7 mouse cellular contexts compared by ENCODE assay signal in genomic region chr9:41580611-41581041, GRCm38 (mm10).
A peak's percentile ranks its signal among the peaks of the same experiment; 100 is the strongest.
DNase-seq lines count a peak whose midpoint lies in the region; ATAC-seq and TF ChIP-seq lines count a peak whose summit lies in the region.

No protein-coding gene starts in this region.

- peak overlapping the region; percentile 99 for H3K4me3 ChIP-seq in cortical plate, adult 2 months (ENCODE audit: insufficient read depth, low read length)
- peak overlapping the region; percentile 85 for H3K4me3 ChIP-seq in intestine, embryonic 14.5 days (ENCODE audit: low read depth, low read length)
- peak overlapping the region; percentile 66 for H3K4me3 ChIP-seq in limb, embryonic 13.5 days
- peak overlapping the region; percentile 66 for H3K4me3 ChIP-seq in midbrain, postnatal 0 days (ENCODE audit: low read depth, low read length)

- peak; percentile 83 for DNase-seq in adrenal gland, adult 2 months
- peak; percentile 53 for DNase-seq in gastrocnemius, postnatal 10 days
- peak; percentile 82 for DNase-seq in intestine, embryonic 14.5 days (ENCODE audit: low spot score)
- peak; percentile 92 for DNase-seq in midbrain, postnatal 0 days (ENCODE audit: low spot score)
- DNase-seq in testis, postnatal 14 days (ENCODE audit: low spot score): peak; percentile 61

- peak; percentile 67; the same call in 1 of the 2 replicates for ATAC-seq in intestine, embryonic 14.5 days (replicated peaks; ENCODE audit: low FRiP score, low TSS enrichment, low read depth)
- ATAC-seq in limb, embryonic 13.5 days (ENCODE audit: low FRiP score, low read depth): peak; percentile 52
- peak; percentile 62 for ATAC-seq in midbrain, postnatal 0 days (ENCODE audit: low FRiP score)

- peaks cover 3% of the 10 kb centered on the region for H3K4me1 ChIP-seq in cortical plate, adult 2 months (ENCODE audit: control insufficient read depth, insufficient read depth, low read length)
- H3K4me1 ChIP-seq in intestine, embryonic 14.5 days (replicated peaks; ENCODE audit: control insufficient read depth, insufficient read depth, low read length): peaks cover 4% of the 10 kb centered on the region; the same call in 1 of the 2 replicates
- H3K4me1 ChIP-seq in limb, embryonic 13.5 days: peaks cover 35% of the 10 kb centered on the region
- peaks cover 9% of the 10 kb centered on the region; the same call in 1 of the 2 replicates for H3K4me1 ChIP-seq in midbrain, postnatal 0 days (ENCODE audit: insufficient read depth, low read length)

- WGBS in intestine, embryonic 14.5 days: under 1% methylated on average over 13 of the region's 13 CpGs
- WGBS in limb, embryonic 13.5 days: 0% methylated on average over 13 of the region's 13 CpGs
- WGBS in midbrain, postnatal 0 days: under 1% methylated on average over 13 of the region's 13 CpGs

- H3K27ac ChIP-seq in cortical plate, adult 2 months (ENCODE audit: insufficient read depth, low read length): peak overlapping the region; percentile 47
- peak overlapping the region; percentile 94 for H3K27ac ChIP-seq in intestine, embryonic 14.5 days (ENCODE audit: low read depth)
- peak overlapping the region; percentile 100 for H3K27ac ChIP-seq in limb, embryonic 13.5 days
- H3K27ac ChIP-seq in midbrain, postnatal 0 days (ENCODE audit: low read depth, low read length): peak overlapping the region; percentile 98

- peak overlapping the region; percentile 93 for H3K9ac ChIP-seq in intestine, embryonic 14.5 days (ENCODE audit: low read length)
- peak overlapping the region; percentile 93 for H3K9ac ChIP-seq in limb, embryonic 13.5 days
- peak overlapping the region; percentile 99 for H3K9ac ChIP-seq in midbrain, postnatal 0 days (replicated peaks; ENCODE audit: low read length, poor library complexity, severe bottlenecking)

- no peak for TF ChIP-seq CTCF in cortical plate, adult 2 months (IDR thresholded peaks at IDR 0.05; ENCODE audit: extremely low read depth, insufficient read depth, low read length)
- TF ChIP-seq CTCF in midbrain, postnatal 0 days (IDR thresholded peaks at IDR 0.05): 0 out of 2 replicates have a peak, but pooled peaks have one; percentile 3

- no peaks in the 10 kb centered on the region for H3K27me3 ChIP-seq in intestine, embryonic 14.5 days (replicated peaks; ENCODE audit: control insufficient read depth, insufficient read depth, low read length)
- no peaks in the 10 kb centered on the region for H3K27me3 ChIP-seq in limb, embryonic 13.5 days
- no peaks in the 10 kb centered on the region for H3K27me3 ChIP-seq in midbrain, postnatal 0 days (ENCODE audit: insufficient read depth, low read length)

- peak; percentile 69 for TF ChIP-seq POLR2A in cortical plate, adult 2 months (IDR thresholded peaks at IDR 0.05; ENCODE audit: extremely low read depth, insufficient read depth, low read length)

- H3K36me3 ChIP-seq in intestine, embryonic 14.5 days (ENCODE audit: control insufficient read depth, insufficient read depth, low read length): no peaks in the 10 kb centered on the region
- peaks cover under 1% of the 10 kb centered on the region; the same call in 1 of the 2 replicates for H3K36me3 ChIP-seq in limb, embryonic 13.5 days
- H3K36me3 ChIP-seq in midbrain, postnatal 0 days (ENCODE audit: insufficient read depth, low read length): no peaks in the 10 kb centered on the region

- peak overlapping the region; percentile 56 for H3K4me2 ChIP-seq in intestine, embryonic 14.5 days (ENCODE audit: low read length)
- peak overlapping the region; percentile 62 for H3K4me2 ChIP-seq in limb, embryonic 13.5 days (replicated peaks)
- H3K4me2 ChIP-seq in midbrain, postnatal 0 days (ENCODE audit: low read depth, low read length, poor library complexity, severe bottlenecking): peak overlapping the region; percentile 68

- H3K9me3 ChIP-seq in intestine, embryonic 14.5 days (ENCODE audit: control insufficient read depth, low read length): no peaks in the 10 kb centered on the region
- no peaks in the 10 kb centered on the region for H3K9me3 ChIP-seq in limb, embryonic 13.5 days
- H3K9me3 ChIP-seq in midbrain, postnatal 0 days (ENCODE audit: low read length): no peaks in the 10 kb centered on the region

Comparison
In these comparisons a context has a peak if more than half of its experiments do, and no peak if none do; other contexts are left out.
1. Peak in every context shown above with its lines: DNase-seq, ATAC-seq, H3K4me3 ChIP-seq and H3K27ac ChIP-seq.
2. H3K27ac ChIP-seq: peak in every context shown above with its lines; median percentile 100 in limb, embryonic 13.5 days; 98 in midbrain, postnatal 0 days; 94 in intestine, embryonic 14.5 days; 47 in cortical plate, adult 2 months.